Mouse (Mus musculus): ENCODE results near the gene Zfp263. TPM values are rescaled to one million over a fixed set of nuclear protein-coding genes. Genes with fewer than 3 reads are reported as not detected.

Gene Zfp263
- total RNA-seq (2022) = 10 to 100 TPM; 19.2 to 33.5 (median 28.1) TPM

- DNase-seq = peak; percentile 94
These were observed at the start of gene Zfp263 for GRCm38 (mm10) chr16:3743503-3744185. TSS of gene Zfp263 (plus strand) at chr16:3744093.

DNA sequence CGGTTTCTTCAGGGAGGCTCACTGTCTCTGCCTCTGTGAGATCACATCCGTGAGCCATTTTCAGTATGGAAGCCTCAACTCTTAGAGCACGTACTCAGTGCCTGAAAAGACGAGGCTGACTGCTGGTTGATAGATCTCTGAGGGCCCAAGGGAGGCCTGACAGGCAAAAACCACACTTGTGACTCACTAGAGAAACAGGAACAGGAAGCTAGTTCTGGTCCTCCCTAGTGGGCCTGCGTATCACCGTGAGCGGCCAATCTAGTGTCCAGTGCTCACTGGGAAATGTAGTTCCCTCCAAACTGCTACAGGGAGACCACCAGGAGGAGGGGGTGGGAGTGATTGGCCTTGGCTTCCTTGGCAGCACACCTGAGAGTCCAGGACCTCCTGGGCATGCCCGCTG, 44.6 kb upstream of the Zfp263 start:
- no peak for DNase-seq

- DNase-seq = no peak
These were observed 43.0 kb upstream of the Zfp263 start for GRCm38 (mm10) chr16:3700893-3701292.

DNA sequence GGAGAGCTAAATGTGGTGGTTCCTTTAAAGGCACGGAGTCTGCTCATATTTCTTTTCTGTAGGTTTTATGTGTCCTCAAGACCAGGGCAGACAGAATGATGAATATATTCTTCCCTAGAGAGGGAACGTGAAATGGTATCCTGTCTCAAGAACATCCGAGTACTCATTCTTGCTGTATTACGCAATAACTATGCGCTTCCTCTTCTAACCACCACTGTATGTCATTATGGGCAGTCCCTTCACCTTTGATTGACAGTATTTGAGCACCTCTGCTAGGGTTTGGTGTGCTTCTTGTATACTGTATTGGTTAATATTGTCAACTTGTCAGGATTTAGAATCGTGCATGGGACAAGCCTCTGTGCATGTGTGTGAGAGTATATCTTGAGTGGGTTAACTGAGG, 37.2 kb upstream of the Zfp263 start:
- DNase-seq = no peak

DNA sequence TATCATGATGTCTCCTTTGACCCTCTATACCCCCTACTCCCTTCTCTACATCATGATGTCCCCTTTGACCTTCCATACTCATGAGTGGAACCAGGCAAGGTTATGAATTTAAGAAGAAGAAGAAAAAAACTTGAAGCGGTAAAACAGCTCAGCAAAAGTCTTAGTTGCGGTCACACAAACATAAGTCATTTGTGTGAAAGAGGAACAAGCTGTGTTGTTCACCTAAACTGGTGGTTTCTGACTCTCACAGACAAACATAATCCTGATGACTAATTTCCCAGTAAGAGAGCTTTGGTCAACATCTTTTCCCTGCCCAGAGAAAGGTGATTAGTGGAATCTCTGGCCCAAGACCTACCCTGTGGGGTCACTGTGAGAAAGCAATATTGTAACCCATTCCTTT, 29.2 kb upstream of the Zfp263 start:
- DNase-seq = no peak

DNA sequence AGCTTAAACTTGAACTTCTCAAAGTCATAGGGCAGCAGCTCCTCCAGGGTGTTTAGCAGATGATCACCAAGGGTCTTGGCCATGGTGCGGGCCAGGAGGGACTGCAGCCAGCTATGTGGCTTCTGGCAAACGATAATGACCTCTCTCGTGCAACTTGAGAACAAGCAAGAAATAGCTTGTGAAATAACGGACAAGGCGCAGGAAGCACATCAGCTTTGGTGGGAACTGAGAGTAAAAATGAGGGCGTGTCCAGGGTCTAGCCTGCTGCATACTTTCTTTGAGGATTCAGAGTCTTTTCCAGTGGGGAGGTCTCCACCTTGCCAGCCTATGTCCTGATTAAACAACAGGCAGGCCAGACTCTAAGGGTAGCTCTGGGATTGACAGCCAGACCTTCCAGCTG, 25.9 kb upstream of the Zfp263 start, which contains the start of gene Mefv:
Gene Mefv (minus strand): TSS at position 118 of the 400 bp plus-strand sequence.
- no peak for DNase-seq

DNA sequence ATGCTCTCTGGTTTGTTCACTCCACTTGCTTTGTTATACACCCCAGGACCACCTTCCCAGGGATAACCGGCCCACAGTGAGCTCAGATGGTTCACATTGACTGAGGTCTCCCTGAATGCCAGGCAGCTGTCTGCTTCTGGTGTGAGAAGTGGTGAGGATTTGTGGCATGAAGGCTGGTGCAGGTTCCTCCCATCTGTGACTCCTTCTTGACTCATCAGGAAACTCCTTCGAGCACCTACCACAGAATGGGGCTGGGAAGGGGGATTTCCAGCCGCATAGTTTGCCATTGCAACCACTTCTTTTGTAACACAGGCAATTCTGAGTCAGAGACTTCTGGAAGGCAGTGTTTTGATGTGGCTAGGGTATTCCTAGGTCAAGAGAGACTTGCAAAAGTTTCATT, 20.7 kb upstream of the Zfp263 start:
- no peak for DNase-seq

- no peak for DNase-seq
These were observed 15.7 kb upstream of the Zfp263 start for GRCm38 (mm10) chr16:3727980-3728720.

DNA sequence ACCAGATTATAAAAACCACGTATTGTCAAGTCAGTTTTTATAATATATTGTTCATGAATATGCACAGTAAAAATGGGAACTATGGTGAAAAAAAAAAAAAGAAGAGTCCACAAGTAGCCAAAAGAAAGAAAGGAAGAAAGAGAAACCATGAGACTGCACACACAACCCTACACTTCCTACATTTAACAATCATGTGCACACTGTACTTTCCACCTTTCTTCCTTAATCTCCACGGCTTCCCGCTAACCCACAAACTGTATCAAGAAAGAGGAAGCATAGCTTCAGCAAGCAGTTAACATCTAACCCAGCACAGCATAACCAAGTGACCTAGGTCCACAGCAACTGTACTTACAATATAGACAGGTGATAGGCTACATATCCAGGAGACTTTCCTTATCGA, 11.3 kb upstream of the Zfp263 start:
- no peak for DNase-seq

- no peak for DNase-seq
These were observed 10.6 kb upstream of the Zfp263 start for GRCm38 (mm10) chr16:3733198-3733732.

GRCm38 (mm10) chr16:3742466-3742865, 1.4 kb upstream of the Zfp263 start:
- no peak for DNase-seq

DNA sequence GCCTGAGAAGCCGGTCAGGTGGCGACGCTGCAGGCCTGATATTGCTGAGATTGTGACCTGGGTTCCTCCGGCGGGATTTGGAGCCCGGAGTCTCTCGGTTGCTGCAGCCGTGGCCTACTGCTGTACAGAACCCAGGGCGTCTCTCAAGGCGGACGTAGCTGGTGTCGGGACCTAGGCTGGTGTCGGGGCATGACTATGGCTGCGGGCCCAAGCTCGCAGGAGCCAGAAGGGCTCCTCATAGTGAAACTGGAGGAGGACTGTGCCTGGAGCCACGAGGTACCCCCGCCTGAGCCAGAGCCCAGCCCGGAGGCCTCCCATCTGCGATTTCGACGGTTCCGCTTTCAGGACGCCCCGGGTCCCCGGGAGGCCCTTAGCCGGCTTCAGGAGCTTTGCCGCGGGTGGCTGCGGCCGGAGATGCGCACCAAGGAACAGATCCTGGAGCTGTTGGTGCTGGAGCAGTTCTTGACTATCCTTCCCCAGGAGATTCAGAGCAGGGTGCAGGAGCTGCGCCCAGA, 350 bp downstream of the Zfp263 start:
- DNase-seq = no peak

- DNase-seq = no peak
These were observed 1.8 kb downstream of the Zfp263 start for GRCm38 (mm10) chr16:3745656-3746055.

DNA sequence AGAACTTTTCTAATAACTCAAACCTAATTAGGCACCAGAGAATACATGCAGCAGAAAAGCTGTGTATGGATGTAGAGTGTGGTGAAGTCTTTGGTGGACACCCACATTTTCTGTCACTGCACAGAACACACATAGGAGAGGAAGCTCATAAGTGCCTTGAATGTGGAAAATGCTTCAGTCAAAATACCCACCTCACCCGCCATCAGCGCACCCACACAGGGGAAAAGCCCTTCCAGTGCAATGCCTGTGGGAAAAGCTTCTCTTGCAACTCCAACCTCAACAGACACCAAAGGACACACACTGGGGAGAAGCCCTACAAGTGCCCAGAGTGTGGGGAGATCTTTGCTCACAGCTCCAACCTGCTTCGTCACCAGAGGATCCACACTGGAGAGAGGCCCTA, 5.1 kb downstream of the Zfp263 start:
- no peak for DNase-seq

DNA sequence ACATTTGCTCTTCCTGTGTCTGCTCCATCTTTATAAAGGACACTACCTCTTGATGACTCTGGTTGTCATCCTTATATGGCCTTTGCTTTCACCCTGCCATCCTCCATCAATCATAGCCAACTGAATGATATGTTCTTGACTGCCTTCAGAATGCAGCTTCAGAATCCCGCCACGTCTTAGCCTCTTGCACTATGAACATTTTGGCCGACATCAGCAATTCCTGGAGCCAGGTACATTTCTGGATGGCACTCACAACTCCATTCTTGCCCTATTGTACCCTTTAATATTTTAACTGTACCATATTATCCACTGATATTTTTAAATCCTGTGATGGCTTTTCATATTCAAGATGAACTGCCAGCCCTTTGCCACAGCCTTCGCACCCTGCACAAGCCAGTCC, 27.7 kb downstream of the Zfp263 start:
- DNase-seq = no peak

DNA sequence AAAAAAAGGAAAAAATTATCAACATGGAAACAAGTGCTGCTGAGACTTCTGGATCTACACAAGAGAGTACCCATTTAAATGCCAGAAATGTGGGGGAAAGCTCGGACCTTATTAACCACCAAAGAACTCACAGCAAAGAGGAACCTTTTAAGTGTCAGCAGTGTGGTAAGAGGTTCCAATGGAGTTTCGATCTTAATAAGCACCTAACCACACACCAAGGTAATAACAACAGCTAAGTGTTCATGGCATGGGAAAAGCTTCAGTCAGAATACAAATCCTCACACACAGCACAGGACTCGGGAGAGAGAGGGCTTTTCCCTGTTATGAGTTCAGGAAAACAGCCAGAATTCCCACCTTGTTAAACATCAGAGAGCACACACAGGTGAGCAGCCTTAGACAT, 32.5 kb downstream of the Zfp263 start:
- no peak for DNase-seq

DNA sequence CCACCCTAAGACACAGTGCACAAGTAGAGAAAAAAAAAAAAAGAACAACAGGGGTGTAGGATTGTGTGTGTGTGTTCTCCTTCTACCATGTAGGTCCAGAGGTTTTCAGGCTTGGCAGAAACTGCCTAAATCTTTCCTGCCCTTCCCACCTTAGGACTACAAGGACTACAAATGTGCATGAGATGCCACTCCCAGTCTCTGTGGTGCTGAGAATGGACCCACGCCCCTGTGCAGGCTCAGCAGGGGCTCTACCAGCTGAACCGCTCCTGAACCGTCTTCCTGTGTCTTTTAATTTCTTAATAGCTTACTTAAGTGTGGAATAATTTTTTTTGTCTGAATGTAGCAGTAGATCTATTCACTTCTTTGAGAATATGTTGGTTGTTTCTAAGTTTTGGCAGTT, 34.1 kb downstream of the Zfp263 start:
- no peak for DNase-seq

- DNase-seq = no peak
These were observed 37.3 kb downstream of the Zfp263 start for GRCm38 (mm10) chr16:3781237-3781636.

DNA sequence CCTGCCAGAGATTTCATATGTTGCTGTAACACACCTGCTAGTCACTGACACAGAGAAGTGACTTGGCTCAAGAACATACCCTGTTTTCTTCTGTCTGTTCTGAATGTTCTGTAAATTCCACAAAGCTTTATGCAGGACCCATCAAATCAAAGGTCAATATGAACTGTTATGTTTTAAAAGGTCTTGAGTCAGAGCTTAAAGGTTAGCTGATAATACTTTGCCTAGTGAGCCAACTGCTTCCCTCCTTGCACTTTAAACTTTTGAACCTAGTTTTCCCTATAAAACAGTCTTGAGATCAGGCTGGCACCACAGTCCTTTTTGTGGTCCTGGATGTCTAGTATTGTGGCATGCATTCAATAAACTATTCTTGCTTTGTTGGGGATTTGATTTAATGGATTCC, 44.5 kb downstream of the Zfp263 start:
- no peak for DNase-seq

All from adrenal gland, adult 8-10 months (tissue).